Mouse (Mus musculus): Measurements from ENCODE around the gene Tgfb1. TPM values are rescaled to one million over a fixed set of nuclear protein-coding genes. Genes with fewer than 3 reads are reported as not detected.
A peak's percentile ranks its signal among the peaks of the same experiment; 100 is the strongest.

The Tgfb1 gene
- total RNA-seq, 2 experiments from 2014 or later = 21.4 to 24.6 TPM

DNA sequence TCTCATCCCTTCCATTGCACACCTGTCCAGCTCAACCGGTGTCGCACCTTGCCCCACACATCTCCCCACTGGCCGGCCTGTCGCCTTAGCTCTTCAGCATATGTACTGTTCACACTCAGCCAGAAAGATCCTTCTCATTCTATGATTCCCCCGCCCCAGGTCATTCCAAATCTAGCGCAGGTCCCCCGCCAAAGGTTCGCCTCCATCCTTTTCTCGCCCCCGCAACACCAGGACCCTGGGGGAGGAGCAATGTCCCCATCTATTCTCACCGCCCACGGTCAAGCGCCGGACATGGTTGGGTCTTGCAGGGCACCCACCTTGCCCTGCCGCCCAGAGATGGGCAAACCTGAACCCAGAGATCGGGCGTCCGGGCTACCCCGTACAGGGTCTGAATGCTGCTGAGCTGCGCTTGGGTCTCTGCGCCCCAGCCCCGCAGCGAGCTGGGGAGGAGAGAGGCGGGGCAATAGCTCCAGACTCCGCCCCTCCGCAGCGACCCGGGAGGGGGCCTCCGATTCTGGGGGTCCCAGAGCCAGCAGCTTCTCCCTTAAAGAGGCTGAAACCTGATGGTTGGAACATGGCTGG is 12.0 kb upstream of the Tgfb1 start, which contains the start of gene Tmem91:
Tmem91 (minus strand) TSS at position 448 of the 582 bp plus-strand sequence.
- DNase-seq (ENCODE audit: low spot score in 2 of 2) = no peak

DNA sequence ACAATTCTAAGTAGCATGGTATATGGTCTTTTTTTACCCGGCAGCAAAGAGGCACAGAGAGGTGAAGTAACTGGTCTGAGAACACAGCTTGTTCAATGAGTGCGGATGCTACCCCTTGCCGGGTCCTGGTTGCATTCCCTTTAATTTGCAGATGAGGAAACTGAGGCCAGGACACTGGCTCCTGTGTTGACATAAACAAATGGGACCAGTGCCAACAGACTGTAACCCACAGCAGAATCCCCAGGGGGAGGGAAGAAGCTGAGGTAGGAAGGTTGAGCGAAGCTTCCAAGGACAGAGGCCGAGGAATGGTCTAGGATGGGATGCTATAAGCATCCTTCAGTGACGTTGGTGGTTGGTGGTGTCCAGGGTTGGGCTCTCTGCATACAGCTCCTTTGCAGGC is 11.4 kb upstream of the Tgfb1 start:
- DNase-seq (ENCODE audit: low spot score in 2 of 2) = no peak

DNA sequence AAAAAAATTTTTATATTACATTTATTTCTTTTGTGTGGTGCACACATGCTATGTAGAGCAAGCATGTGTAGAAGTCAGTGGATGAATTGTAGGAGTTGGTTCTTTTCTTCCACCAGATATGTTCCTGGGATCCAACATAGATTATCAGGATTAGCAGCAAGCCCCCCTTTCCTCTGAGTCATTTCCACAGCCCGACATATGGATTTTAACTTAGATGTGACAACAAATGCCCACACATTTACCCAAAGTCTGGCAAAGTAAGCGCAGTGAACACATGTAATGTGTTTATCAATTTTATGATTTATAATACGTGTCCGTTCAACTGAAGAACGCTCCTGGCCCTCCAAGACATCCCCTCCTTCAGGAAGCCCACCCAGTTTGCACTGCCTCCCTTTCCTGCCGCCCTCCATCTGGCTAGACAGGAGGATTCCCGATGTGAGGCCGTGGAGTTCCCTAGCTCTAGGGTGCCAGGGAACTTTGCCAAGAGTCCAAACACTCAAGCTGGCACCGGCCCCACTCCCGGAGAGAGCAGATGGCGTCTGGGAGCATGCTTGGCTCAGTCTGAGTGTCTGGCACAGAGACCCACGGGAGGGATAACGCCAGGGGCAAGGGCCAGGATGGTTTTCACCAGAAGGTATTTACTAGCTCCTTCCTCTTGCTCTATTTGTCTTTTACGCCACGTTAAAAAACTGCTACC is 10.6 kb upstream of the Tgfb1 start:
- DNase-seq (ENCODE audit: low spot score in 2 of 2) = peak; percentile 70 to 84

DNA sequence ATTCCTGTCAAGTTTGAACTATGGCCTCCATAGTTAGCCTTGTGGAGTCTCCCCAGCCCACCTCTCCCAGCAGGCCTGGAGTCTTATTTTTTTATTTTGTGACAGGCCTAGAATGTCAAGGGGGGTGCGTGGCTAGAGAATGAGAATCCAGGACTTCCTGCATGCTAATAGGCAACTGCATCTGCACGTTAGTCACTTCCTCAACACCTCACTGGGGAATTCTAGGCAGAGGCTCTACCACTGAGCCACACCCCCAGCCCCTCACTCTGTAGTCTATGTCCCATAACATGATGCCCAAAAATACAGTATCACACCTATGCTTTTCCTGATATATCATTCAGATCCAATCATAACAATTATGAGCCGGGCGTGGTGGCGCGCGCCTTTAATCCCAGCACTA is 9.8 kb upstream of the Tgfb1 start:
- no peak for DNase-seq (ENCODE audit: low spot score in 2 of 2)

DNA sequence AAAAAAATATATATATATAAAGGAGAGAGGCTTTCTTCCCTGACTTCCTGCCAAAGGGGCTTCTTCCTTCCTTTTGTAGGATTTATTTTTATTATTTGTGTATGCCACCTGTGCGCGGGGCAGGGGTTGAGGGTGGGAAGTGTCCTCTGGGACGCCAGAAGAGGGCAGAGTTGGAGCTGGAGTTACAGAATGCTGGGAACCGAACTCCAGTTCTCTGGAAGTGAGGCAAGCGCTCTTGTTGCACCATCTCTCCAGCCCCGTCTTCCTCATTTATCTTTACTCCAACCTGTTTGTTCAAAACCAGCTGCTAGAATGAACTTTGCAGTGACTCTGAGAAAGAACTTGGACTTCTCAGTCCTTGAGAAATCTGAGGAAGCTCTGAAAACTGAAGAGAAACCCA is 6.8 kb upstream of the Tgfb1 start:
- no peak for DNase-seq (ENCODE audit: low spot score in 2 of 2)

DNA sequence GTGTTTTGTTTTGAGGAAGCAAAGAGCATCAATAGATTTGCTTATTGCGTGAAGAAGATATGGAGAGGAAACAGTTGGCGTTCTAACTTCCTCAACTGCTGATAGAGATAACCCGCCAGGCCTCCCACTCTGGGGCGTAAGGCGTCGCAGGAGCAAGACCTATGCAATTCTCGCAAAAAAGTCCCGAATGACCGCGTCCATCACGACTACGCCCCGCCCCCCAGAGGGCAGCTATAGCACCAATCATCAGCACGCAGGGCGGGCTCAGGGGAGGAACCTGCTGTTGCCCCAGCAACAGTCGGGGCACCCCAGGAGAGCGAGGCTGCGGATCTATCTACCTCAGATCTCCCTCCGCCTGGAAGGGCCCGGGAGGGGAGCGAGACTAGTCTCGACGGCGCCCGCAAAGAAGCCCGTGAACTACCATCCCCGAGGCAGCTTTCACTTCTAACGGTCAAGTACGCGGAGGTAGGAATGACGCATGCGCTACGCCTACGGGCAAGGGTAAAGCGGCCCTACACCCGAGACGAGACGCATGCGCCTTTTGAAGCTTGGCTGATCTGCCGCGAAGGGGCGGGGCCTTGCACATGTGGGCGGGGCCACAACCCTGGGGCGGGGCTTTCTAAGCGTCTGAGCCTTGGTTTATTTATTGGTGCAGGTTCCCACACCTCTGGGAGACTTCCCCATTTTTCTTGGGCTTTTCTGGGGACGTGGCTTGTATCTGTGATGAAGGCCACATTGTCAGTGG is 6.1 kb upstream of the Tgfb1 start, which contains the start of gene B9d2:
B9d2 (plus strand) TSS at position 267 of the 745 bp plus-strand sequence.
- peak; percentile 86 to 94 for DNase-seq (ENCODE audit: low spot score in 2 of 2)

GRCm38 (mm10) chr7:25681341-25682231 is 5.2 kb upstream of the Tgfb1 start:
- DNase-seq (ENCODE audit: low spot score in 2 of 2) = no peak

GRCm38 (mm10) chr7:25683474-25684180 is 3.2 kb upstream of the Tgfb1 start:
- no peak for DNase-seq (ENCODE audit: low spot score in 2 of 2)

- no peak for DNase-seq (ENCODE audit: low spot score in 2 of 2)
These were observed 2.1 kb upstream of the Tgfb1 start for GRCm38 (mm10) chr7:25684659-25685058.

GRCm38 (mm10) chr7:25685926-25686470 is 804 bp upstream of the Tgfb1 start:
- no peak for DNase-seq (ENCODE audit: low spot score in 2 of 2)

DNA sequence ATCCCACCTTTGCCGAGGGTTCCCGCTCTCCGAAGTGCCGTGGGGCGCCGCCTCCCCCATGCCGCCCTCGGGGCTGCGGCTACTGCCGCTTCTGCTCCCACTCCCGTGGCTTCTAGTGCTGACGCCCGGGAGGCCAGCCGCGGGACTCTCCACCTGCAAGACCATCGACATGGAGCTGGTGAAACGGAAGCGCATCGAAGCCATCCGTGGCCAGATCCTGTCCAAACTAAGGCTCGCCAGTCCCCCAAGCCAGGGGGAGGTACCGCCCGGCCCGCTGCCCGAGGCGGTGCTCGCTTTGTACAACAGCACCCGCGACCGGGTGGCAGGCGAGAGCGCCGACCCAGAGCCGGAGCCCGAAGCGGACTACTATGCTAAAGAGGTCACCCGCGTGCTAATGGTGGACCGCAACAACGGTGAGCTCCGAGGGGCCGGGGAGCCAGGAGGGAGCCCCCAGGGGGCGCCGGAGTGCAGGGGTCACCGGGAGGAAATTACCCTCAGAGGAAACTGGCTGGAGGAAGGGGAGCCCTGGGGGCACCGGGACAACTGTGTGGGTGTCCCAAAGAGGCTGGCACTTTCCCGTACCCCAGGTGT is 1.1 kb downstream of the Tgfb1 start:
- DNase-seq (ENCODE audit: low spot score in 2 of 2) = peak in 1 of 2 experiments; percentile 62

DNA sequence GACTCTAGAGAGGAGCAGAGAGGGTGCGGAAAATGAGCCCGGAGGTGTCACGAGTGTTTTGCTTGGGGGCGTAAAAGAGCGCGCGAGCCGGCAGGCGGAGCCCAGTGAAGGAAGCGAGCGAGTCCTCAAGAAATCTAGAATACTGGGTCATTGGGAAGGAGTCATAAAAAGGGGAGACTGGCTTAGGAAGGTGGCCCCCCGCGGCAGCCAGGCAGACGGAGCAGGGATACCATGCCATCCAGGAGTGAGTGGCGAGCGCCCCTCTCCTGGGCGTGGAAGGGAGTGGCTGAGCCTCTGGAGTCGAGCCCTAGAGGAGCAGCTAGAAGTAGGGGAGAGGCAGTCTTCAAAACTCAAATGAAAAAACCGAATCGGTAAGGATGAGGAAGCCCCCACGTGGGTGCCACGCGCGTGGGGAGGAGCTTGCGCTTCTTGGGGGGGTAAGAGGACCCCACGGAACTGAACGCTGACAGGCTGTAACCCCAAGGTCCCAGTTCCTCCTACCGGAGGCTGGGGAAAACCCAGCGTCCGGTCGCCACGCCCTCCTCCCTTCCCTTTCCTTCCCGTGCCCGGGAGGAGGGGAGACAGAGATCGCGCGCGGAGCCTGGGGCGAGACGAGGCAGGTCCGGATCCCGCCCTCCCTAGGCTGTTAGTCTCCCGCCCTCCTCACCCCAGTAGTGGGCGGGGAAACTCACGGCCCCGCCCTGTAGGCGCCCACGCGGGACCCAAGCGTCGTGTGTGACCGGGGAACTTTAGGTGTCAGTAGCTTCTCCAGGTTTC is 2.2 kb downstream of the Tgfb1 start:
- peak in 1 of 2 experiments; percentile 65 for DNase-seq (ENCODE audit: low spot score in 2 of 2)

DNA sequence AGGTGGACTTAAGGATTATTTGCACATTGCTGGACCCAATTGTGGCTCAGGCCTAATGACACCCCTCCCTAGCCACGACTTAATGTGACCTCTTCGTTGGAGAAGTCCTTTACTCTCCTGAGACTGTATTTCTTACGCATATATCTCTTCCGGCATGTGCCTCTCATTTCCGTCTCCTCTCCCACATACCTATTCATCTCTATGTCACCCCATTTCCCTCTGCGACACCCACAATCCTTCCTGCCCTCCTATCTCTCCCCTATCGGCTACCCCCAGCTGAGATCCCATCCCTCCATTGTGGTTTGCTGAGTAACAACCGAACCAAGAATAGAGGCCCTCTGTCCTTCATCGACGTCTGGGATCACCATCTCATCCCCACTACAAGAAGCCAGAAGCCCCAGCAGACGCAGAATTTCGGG is 2.8 kb downstream of the Tgfb1 start:
- DNase-seq (ENCODE audit: low spot score in 2 of 2) = no peak

- no peak for DNase-seq (ENCODE audit: low spot score in 2 of 2)
These were observed 3.2 kb downstream of the Tgfb1 start for GRCm38 (mm10) chr7:25690051-25690450.

- DNase-seq (ENCODE audit: low spot score in 2 of 2) = no peak
These were observed 7.3 kb downstream of the Tgfb1 start for GRCm38 (mm10) chr7:25694104-25694503.

- no peak for DNase-seq (ENCODE audit: low spot score in 2 of 2)
These were observed 13.0 kb downstream of the Tgfb1 start for GRCm38 (mm10) chr7:25699851-25700250.

- no peak for DNase-seq (ENCODE audit: low spot score in 2 of 2)
These were observed 13.9 kb downstream of the Tgfb1 start for GRCm38 (mm10) chr7:25700732-25701131.

- no peak for DNase-seq (ENCODE audit: low spot score in 2 of 2)
These were observed 15.5 kb downstream of the Tgfb1 start for GRCm38 (mm10) chr7:25702350-25702749.

All from gastrocnemius, postnatal 4 days (tissue).